Mouse (Mus musculus): Measurements from ENCODE around the gene Fmnl1. TPM values are rescaled to one million over a fixed set of nuclear protein-coding genes. Genes with fewer than 3 reads are reported as not detected.

The Fmnl1 gene
- polyA plus RNA-seq, 1 experiment: 15.6 TPM

- no peak overlapping the region for H3K4me3 ChIP-seq
- TF ChIP-seq POLR2AphosphoS2 (IDR thresholded peaks at IDR 0.05; ENCODE audit: insufficient read length, low read depth) (no peak), USF1 (IDR thresholded peaks at IDR 0.05; ENCODE audit: low read depth) (no peak), TCF3 (IDR thresholded peaks at IDR 0.05; ENCODE audit: insufficient read length, low read depth) (no peak), MYOD1 (IDR thresholded peaks at IDR 0.05; ENCODE audit: control insufficient read depth in 1 of 3, insufficient read length in 2 of 3, low read depth in 2 of 3) (no peak), MYOG (IDR thresholded peaks at IDR 0.05; ENCODE audit: control insufficient read depth in 1 of 3, insufficient read depth in 1 of 3, insufficient read length in 2 of 3, low read depth in 2 of 3) (no peak), TCF12 (IDR thresholded peaks at IDR 0.05; ENCODE audit: insufficient read depth, poor library complexity, severe bottlenecking) (no peak), MAX (IDR thresholded peaks at IDR 0.05; ENCODE audit: low read depth) (no peak), POLR2A (IDR thresholded peaks at IDR 0.05; ENCODE audit: insufficient read length, low read depth) (no peak), REST (IDR thresholded peaks at IDR 0.05; ENCODE audit: insufficient read depth, insufficient read length) (no peak), E2F4 (IDR thresholded peaks at IDR 0.05; ENCODE audit: insufficient read depth) (no peak), CEBPB (IDR thresholded peaks at IDR 0.05; ENCODE audit: insufficient read depth, poor library complexity, severe bottlenecking) (no peak), SRF (IDR thresholded peaks at IDR 0.05; ENCODE audit: control insufficient read depth, insufficient read length, low read depth) (no peak)
- H3K79me2 ChIP-seq (ENCODE audit: control insufficient read depth, insufficient read depth): no peaks in the 10 kb centered on the region
- H3K4me2 ChIP-seq (ENCODE audit: low read depth): no peak overlapping the region
- no peaks in the 10 kb centered on the region for H3K27me3 ChIP-seq (ENCODE audit: control insufficient read depth, insufficient read depth, insufficient read length)
- peaks cover 47% of the 10 kb centered on the region for H3K36me3 ChIP-seq (ENCODE audit: control insufficient read depth, insufficient read depth)
- no peak overlapping the region for H3ac ChIP-seq (ENCODE audit: control insufficient read depth, insufficient read length)
These were observed 60.5 kb downstream of the Fmnl1 start for GRCm38 (mm10) chr11:103231367-103231766.

DNA sequence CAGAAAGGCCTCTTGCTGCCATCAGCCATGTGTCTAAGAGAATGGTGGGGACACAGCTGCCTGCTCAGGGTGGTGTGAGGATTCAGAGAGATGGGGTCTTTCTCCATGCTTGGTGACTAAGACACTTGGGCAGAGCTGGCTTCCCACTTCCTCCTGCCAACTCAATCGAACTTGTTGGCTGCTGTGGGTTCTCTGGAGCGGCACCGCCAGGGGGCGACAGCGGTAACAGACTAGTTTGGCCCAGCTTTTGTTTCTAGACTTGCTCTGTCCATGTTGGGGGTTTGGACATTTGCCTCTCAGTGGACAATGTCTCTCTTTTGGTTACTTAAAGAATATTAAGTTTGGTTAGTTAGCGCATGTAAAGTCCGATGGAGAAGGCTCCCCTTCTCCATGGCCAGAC, 62.1 kb downstream of the Fmnl1 start:
- H3K4me2 ChIP-seq (ENCODE audit: low read depth): no peak overlapping the region
- H3K36me3 ChIP-seq (ENCODE audit: control insufficient read depth, insufficient read depth): peaks cover 46% of the 10 kb centered on the region
- H3K4me3 ChIP-seq: no peak overlapping the region
- no peaks in the 10 kb centered on the region for H3K27me3 ChIP-seq (ENCODE audit: control insufficient read depth, insufficient read depth, insufficient read length)
- no peaks in the 10 kb centered on the region for H3K79me2 ChIP-seq (ENCODE audit: control insufficient read depth, insufficient read depth)
- H3ac ChIP-seq (ENCODE audit: control insufficient read depth, insufficient read length): no peak overlapping the region
- TF ChIP-seq SRF (IDR thresholded peaks at IDR 0.05; ENCODE audit: control insufficient read depth, insufficient read length, low read depth) (no peak), MYOD1 (IDR thresholded peaks at IDR 0.05; ENCODE audit: control insufficient read depth in 1 of 3, insufficient read length in 2 of 3, low read depth in 2 of 3) (peak in 1 of 3 experiments; percentile 4), MYOG (IDR thresholded peaks at IDR 0.05; ENCODE audit: control insufficient read depth in 1 of 3, insufficient read depth in 1 of 3, insufficient read length in 2 of 3, low read depth in 2 of 3) (peak in 1 of 3 experiments; percentile 7), POLR2A (IDR thresholded peaks at IDR 0.05; ENCODE audit: insufficient read length, low read depth) (no peak)

- Histone ChIP-seq H3K79me2 (ENCODE audit: control insufficient read depth, insufficient read depth) (no peaks in the 10 kb centered on the region), H3K36me3 (ENCODE audit: control insufficient read depth, insufficient read depth) (peaks cover 39% of the 10 kb centered on the region), H3K27me3 (ENCODE audit: control insufficient read depth, insufficient read depth, insufficient read length) (no peaks in the 10 kb centered on the region), H3ac (ENCODE audit: control insufficient read depth, insufficient read length) (no peak overlapping the region), H3K4me2 (ENCODE audit: low read depth) (peak overlapping the region; percentile 1), H3K4me3 (no peak overlapping the region)
- TF ChIP-seq MYOD1 (IDR thresholded peaks at IDR 0.05; ENCODE audit: control insufficient read depth in 1 of 3, insufficient read length in 2 of 3, low read depth in 2 of 3) (peak in 2 of 3 experiments; percentile 41 to 70), E2F4 (IDR thresholded peaks at IDR 0.05; ENCODE audit: insufficient read depth) (no peak), TCF3 (IDR thresholded peaks at IDR 0.05; ENCODE audit: insufficient read length, low read depth) (no peak), MYOG (IDR thresholded peaks at IDR 0.05; ENCODE audit: control insufficient read depth in 1 of 3, insufficient read depth in 1 of 3, insufficient read length in 2 of 3, low read depth in 2 of 3) (peak in 2 of 3 experiments; percentile 60 to 90), MAX (IDR thresholded peaks at IDR 0.05; ENCODE audit: low read depth) (no peak), POLR2A (IDR thresholded peaks at IDR 0.05; ENCODE audit: insufficient read length, low read depth) (no peak), TCF12 (IDR thresholded peaks at IDR 0.05; ENCODE audit: insufficient read depth, poor library complexity, severe bottlenecking) (peak; percentile 75), POLR2AphosphoS2 (IDR thresholded peaks at IDR 0.05; ENCODE audit: insufficient read length, low read depth) (no peak)
These were observed 63.5 kb downstream of the Fmnl1 start for GRCm38 (mm10) chr11:103234447-103234846.

GRCm38 (mm10) chr11:103235702-103236101, 64.8 kb downstream of the Fmnl1 start:
- no peaks in the 10 kb centered on the region for H3K79me2 ChIP-seq (ENCODE audit: control insufficient read depth, insufficient read depth)
- H3K27me3 ChIP-seq (ENCODE audit: control insufficient read depth, insufficient read depth, insufficient read length): no peaks in the 10 kb centered on the region
- peak overlapping the region; percentile 25 for H3K4me2 ChIP-seq (ENCODE audit: low read depth)
- H3K4me3 ChIP-seq: no peak overlapping the region
- TF ChIP-seq POLR2AphosphoS2 (IDR thresholded peaks at IDR 0.05; ENCODE audit: insufficient read length, low read depth) (no peak), USF1 (IDR thresholded peaks at IDR 0.05; ENCODE audit: low read depth) (no peak), E2F4 (IDR thresholded peaks at IDR 0.05; ENCODE audit: insufficient read depth) (no peak), SRF (IDR thresholded peaks at IDR 0.05; ENCODE audit: control insufficient read depth, insufficient read length, low read depth) (peak; percentile 49), MYOG (IDR thresholded peaks at IDR 0.05; ENCODE audit: control insufficient read depth in 1 of 3, insufficient read depth in 1 of 3, insufficient read length in 2 of 3, low read depth in 2 of 3) (peak; percentile 97 to 100 (median 98)), CEBPB (IDR thresholded peaks at IDR 0.05; ENCODE audit: insufficient read depth, poor library complexity, severe bottlenecking) (no peak), TCF12 (IDR thresholded peaks at IDR 0.05; ENCODE audit: insufficient read depth, poor library complexity, severe bottlenecking) (peak; percentile 92), REST (IDR thresholded peaks at IDR 0.05; ENCODE audit: insufficient read depth, insufficient read length) (no peak), POLR2A (IDR thresholded peaks at IDR 0.05; ENCODE audit: insufficient read length, low read depth) (peak; percentile 44), MYOD1 (IDR thresholded peaks at IDR 0.05; ENCODE audit: control insufficient read depth in 1 of 3, insufficient read length in 2 of 3, low read depth in 2 of 3) (peak; percentile 92 to 100 (median 98)), MAX (IDR thresholded peaks at IDR 0.05; ENCODE audit: low read depth) (no peak), TCF3 (IDR thresholded peaks at IDR 0.05; ENCODE audit: insufficient read length, low read depth) (peak; percentile 93)
- no peak overlapping the region for H3ac ChIP-seq (ENCODE audit: control insufficient read depth, insufficient read length)
- peaks cover 32% of the 10 kb centered on the region for H3K36me3 ChIP-seq (ENCODE audit: control insufficient read depth, insufficient read depth)

DNA sequence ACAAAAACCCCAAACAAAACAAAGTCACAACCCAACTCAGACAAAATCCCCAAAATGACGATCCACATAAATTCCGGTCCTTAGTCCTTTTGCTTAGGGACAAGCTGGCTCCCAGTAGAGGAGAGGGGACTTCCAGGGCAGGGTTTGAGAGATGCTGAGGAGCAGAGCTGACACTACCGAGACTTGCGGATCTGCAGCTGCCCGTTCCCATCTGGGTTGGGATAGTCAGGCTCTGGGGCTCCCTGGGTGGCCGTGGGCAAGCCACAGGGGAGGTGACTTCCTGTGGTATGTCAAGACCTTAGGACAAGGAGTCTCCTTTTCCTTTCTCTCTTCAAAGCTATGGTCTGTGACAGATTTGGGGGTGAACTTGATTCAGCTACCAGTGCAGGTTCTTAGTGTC, 65.5 kb downstream of the Fmnl1 start:
- Histone ChIP-seq H3K4me2 (ENCODE audit: low read depth) (peak overlapping the region; percentile 22), H3K36me3 (ENCODE audit: control insufficient read depth, insufficient read depth) (peaks cover 30% of the 10 kb centered on the region), H3K27me3 (ENCODE audit: control insufficient read depth, insufficient read depth, insufficient read length) (no peaks in the 10 kb centered on the region), H3K79me2 (ENCODE audit: control insufficient read depth, insufficient read depth) (no peaks in the 10 kb centered on the region), H3ac (ENCODE audit: control insufficient read depth, insufficient read length) (no peak overlapping the region), H3K4me3 (no peak overlapping the region)
- TF ChIP-seq TCF12 (IDR thresholded peaks at IDR 0.05; ENCODE audit: insufficient read depth, poor library complexity, severe bottlenecking): no peak
- TF ChIP-seq MYOG (IDR thresholded peaks at IDR 0.05; ENCODE audit: control insufficient read depth in 1 of 3, insufficient read depth in 1 of 3, insufficient read length in 2 of 3, low read depth in 2 of 3): peak in 1 of 3 experiments; percentile 69
- TF ChIP-seq MYOD1 (IDR thresholded peaks at IDR 0.05; ENCODE audit: control insufficient read depth in 1 of 3, insufficient read length in 2 of 3, low read depth in 2 of 3): peak in 2 of 3 experiments; percentile 42 to 71

All from myocyte (in vitro differentiated cells).